Mouse (Mus musculus) spleen, postnatal 14 days (tissue): ENCODE measurements around the gene Rnase12.
A peak's percentile ranks its signal among the peaks of the same experiment; 100 is the strongest.

Experiments used
- DNase-seq, 2 experiments: peaks; one replicate each; pipeline ENCODE4 v3.0.0; 2021 to 2022; ENCODE audit warnings: low spot score in 2 of 2

Gene Rnase12

DNA sequence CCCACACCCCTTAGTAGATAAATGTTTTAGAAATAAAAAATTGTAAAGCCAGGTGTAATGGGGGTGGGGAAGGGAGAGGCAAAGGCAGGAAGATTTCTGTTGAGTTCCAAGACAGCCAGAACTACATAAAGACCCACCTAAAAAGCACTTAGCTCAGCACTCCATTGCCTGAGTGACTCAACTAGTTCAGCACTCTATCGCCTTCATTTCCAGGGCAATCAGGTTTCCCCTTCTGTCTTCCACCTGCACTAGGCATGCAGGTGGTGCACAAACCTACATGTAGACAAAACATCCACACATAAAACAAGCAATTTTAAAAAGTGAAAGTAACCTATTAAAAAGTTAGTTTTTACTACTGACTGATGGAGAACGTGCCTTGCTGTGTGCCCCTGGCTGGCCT, 27.6 kb upstream of the Rnase12 start:
- DNase-seq: no peak

DNA sequence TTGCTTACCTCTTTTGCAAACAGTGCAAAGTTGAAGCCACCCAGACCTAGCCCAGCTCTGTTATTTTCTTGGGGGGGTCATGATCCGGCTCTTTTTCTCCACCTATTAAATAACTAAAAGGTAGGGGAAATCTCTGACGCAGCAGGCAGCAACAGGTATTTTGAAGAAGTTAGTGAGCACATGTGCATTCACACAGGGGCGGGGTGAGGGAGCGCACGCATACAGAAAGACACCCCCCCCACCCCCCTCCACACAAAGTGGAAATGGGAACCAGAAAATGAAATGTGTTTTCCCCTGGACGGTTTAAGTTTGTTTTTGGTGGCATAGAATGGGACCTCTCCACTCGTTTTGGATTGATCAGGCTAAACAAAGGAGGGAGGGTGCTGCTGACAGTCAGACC, 26.3 kb upstream of the Rnase12 start:
- DNase-seq: no peak

DNA sequence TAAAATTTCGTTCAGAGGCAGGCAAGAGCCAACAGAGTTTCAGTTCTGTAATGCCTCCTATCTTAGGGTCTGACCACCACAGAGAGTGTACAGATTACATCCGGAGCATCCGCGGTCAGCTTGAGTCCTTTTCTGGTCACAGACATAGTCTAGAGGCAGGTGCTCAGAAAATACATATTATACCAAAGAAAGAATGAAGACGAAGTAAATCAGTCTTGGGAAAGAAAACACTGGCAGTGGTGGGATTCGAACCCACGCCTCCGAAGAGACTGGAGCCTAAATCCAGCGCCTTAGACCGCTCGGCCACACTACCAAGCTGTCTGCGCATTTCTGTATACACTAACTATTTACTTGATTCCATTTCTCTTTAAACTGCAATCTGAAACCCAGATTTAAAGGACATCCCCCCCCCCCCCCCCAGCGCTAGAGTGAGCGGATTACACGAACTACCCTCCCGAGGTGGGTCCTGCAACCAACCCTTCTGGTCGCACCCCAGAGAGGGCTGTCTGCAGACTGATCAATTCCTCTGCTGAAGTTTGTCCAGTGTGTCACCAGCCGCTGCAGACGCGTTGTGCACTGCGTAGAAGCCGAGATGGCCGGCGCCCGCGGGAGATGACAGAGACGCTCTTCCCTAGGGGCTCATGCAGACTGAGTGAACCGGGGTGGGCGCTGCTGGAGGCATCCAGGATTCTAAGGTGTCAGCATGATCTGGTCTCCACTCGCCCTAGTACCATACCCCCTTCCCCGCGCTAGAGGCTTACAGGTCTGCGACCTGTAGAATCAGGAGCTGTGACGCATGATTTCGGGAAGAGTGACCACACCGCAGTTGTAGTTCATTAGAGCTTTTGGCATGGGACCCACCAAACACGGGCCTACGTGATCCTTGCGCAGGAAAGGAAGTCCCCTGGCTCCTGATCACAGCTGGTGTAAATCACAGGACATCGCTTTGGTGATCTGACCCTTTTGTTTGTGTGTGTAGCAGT, 25.4 kb upstream of the Rnase12 start:
- peak; percentile 25 to 50 for DNase-seq

DNA sequence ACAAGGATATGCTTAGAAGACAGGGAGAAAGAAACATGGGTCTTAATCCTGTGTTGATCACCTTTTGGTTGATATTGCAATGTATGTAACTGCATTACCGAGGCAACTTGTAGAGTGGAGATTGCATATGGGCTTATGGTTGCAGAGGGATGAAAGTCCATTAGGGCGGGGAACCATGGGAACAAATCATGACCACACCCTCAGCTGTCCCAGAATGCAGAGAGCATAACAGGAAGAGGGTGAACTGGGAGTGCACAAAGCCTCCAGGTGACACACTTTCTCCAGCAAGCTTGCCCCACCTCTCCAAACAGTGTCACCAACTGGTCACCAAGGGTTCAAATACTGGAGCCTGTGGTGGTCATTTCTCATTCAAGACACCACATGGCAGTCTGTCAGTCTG, 23.6 kb upstream of the Rnase12 start:
- no peak for DNase-seq

DNA sequence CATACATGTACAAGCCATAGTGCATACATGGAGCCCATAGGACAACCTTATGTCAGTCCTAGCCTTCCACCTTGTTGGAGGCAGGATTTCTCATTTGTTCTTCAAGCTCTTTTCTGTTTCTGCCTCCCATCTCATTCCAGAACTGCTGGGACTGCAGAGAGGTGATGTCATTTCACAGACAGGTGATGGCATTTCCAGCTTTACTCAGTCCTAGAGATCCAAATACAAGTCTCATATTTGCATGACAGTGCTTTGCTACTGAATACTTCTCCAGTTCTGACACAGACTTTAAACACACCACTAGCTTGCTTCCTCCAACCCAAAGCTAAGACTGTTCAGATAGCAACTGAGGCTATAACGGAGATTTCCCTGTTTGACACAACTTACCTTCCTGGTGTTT, 21.7 kb upstream of the Rnase12 start:
- no peak for DNase-seq

DNA sequence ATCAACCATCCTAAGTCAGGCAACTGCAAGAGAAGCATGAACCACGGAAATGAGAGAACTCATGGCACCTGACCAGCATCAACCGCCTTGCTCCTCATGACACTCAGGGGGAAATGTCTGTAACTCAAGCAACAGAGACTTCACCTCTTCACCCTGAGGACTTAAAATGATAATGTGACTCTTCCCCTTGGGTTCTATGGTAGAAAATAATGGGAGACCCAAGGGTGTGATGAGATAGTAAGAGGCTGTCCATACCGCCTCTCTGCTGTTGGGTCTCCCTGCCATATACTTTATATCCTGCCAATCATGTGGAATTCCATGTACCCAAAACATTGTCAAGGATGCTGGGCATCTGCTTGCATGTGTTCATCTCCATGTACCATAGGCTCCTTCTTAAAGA, 16.9 kb upstream of the Rnase12 start, which contains the start of gene Olfr750:
Gene Olfr750 (minus strand): TSS at position 101 of the 400 bp plus-strand sequence.
- no peak for DNase-seq

DNA sequence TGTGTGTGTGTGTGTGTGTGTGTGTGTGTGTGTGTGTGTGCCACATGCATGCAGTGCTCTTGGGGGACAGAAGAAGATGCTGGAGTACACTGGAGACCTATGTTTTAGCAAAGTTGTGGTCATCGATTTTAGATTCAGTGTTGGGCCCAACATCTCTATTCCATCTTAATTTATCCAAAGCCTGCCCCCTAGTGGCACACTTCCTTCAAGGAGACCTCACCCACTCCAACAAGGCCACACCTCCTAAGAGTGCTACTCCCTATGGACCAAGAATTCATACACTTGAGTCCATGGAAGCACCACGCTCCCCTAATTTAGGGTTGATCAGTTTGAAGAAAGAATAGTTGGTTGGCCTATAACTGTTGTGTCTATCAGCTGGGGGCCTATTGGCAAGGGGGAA, 12.2 kb upstream of the Rnase12 start:
- peak in 1 of 2 experiments; percentile 55 for DNase-seq

DNA sequence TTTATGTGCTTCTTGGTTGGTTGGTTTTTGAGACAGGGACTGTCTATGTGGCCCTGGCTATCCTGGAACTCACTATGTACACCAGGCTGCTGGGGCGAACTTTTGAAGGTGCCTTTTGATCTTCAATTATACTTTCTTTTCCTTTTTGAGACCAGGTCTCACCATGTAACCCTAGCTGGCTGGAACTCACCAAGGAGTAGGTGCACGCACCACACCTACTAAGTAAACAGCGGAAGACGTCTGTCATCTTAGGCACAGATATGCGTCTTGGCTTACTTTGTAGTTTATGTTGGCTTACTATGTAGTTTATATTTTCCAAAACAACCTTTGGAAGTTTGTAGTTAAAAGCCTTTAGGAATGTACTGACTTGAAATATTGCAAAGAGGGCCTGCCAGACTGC, 11.5 kb upstream of the Rnase12 start:
- no peak for DNase-seq

DNA sequence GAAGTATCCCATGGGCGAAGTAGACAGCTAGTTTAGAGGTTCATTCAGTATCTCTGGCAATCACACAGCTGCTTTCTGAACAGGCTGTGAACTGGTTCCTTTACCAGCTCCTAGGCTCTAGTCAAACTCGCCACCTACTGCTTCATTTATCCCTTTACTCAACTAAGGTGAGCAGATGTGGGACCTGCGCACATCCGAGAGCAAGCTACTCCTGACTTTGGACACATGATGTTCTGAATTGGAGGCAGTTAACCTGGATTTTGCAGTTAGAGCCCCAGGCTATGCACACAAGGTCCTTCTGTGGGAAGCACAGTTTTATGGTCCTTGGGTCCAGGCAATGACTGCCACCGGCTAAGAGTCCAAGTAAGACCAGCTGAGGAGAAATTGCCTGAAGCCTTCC, 3.3 kb upstream of the Rnase12 start:
- DNase-seq: no peak

DNA sequence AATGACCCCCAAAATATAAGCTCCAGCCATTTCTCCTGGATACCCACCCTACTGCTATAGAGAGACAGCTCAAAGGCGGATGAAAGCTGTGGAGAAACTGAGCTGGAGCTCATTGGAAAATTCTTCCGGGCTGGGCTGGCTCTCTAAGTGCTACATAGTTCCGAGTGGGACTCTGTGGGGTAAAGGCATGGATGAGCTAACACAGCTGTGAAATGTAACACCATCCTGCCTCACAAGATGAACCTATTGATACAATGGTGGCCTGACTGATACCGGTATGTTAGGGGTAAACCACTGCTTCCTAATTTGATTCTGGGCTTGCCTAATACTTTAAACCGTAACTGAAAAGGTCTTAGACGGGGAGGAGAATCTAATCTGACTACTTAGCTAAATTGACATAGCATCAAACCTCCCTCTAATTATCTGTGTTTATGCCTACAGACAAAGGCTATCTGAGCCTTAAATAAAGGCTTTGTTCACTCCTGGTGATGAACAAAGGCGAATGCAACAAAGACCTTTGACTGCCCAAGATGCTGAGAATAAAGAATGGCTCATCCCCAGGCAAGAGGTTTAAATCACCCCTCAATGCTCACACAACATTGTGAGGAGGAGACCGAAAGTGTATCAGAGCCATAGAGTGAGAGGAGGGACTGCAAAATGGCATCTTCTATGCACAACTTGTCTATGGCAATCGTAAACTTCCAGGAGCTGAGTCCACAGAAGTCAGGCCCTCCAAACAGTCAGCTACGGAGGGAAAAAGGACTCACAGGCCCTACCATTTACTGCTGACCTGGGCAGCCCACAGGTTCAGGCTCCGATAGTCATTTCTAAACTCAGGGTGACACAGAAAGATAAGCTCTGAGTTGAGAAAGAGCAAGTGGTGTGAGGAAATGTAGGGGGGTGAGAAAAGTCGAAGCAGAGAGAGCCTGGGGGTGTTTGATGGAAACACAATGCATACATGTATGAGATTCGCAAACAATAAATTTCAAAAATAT, 2.9 kb downstream of the Rnase12 start:
- DNase-seq: no peak

DNA sequence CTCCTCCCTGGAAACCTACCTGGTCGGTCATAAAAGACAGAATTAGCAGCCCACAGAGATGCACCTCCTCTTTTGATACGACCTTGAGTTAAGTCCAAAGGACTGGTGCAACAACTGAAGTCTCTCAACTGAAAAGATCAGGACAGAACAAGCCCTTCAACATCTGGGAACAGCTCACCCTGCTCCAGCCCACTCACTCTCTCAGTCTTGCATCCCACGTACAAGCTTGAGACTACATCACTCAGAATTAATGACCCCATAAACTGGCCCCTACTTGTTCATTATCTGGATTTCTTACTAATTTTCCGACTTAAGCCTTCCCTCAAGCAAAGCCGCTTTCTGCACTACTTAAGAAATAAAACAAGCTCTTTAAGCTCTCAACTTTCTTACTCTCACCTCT, 4.3 kb downstream of the Rnase12 start:
- no peak for DNase-seq

DNA sequence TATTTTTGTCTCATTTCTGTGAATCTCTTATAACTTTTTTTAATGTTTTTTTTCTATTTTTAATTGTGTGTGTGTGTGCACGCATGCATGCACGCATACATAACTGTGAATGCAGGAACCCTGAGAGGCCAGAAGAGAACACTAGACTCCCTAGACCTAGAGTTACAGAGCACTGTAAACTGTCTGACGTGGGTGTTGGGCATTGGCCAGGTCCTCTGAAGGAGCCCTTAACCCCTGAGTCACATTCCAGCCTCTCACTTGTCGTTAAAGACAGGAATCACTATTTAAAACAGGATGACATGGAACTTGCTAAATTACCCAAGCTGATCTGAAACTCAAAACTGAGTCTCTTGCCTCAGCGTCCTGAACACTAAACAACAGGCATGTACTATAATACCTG, 5.5 kb downstream of the Rnase12 start:
- DNase-seq: no peak

DNA sequence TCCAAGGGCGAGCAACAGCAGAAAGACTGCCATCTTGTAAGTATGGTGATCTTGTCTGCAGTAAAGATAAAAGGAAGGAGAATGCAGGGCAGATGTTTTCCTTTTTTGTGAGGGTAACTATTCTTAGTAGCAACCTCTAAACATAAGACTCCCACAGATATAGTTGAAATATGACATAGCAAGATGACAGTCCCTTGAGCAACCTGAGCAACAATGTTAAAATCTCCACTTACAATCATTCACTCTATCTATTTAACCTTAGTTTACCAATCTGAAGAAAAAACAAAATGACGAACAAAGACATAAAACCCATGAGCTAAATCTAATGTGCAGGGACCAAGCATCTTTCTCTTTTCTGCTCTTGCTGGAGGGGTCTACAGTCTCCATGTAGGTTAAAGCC, 7.4 kb downstream of the Rnase12 start, which contains the start of gene Rnase11:
Gene Rnase11 (minus strand): TSS at position 101 of the 400 bp plus-strand sequence.
- DNase-seq: no peak

DNA sequence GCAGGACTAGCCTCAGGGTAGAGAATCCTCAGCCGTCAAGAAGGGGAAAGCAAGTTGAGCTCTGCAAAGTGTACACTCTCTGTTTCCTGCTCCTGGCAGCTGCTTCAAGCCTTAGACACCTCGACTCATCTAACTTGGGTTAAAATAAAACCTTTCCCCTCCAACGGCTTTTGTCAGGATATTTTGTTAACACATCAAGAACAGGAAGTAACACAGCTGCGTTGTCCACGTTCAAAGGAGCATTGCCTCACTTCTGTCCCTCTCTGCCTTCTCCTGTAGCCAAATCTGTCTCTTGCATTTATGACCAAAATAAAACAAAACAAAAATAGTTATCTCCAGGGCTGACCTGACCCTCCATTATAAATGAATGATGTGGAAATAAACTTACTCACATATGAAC, 9.6 kb downstream of the Rnase12 start:
- no peak for DNase-seq

DNA sequence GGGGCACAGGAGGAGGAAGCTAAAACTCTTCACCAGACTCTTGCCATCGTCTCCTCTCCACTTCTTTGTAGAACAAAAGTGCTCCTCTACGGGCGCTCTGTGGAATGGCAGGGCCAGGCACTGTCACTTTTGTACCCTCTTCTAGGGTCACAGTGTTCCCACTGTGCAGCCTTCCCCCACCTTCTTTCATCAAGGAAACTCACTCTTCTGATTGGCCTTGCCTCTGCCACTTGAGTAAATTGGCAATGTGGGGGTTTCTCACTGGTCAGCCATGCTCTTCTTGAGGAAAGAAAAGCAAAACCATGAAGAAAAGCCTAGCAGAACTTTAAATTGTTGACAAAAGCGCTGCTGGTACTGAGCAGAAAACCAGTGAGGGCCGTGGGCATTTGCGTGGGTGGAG, 15.7 kb downstream of the Rnase12 start, which contains the start of gene Rnase9:
Gene Rnase9 (minus strand): TSS at position 101 of the 400 bp plus-strand sequence.
- DNase-seq: no peak

DNA sequence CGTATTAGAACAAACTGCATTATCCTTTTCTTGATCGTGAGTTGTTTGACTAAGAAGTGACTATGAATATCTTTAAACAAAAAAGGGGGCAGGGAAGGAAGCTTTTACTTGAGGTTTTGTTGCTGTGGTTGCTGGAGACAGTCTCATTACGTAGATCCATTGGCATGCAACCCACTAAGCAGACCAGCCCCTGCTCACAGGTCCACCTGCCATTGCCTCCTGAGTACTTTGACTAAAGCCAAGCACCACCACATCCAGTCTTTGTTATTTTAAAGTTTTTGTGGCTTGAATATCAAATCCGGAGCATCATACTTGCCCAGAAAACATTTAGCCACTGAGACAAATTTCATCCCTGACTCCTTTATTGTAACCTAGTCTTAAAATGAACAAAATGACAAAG, 21.2 kb downstream of the Rnase12 start:
- DNase-seq: no peak

DNA sequence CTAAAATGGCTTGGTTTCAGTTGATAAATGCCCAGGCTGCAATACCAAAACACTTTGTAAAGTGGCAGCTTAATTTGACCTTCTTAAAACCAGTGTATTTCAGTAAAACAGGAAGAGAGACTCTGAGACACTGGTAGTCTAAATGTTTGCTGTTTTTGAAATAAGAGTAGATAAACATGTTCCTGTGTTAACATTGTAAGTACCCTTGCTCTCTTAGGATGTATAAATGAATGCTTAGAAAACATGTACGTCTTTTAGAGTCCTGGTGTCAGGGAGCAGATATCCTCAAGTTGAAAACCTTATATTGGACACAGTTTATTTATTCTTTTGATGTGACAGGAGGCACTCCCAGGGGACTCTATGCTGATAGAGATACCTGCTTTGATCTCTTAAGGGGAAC, 22.3 kb downstream of the Rnase12 start:
- DNase-seq: no peak

DNA sequence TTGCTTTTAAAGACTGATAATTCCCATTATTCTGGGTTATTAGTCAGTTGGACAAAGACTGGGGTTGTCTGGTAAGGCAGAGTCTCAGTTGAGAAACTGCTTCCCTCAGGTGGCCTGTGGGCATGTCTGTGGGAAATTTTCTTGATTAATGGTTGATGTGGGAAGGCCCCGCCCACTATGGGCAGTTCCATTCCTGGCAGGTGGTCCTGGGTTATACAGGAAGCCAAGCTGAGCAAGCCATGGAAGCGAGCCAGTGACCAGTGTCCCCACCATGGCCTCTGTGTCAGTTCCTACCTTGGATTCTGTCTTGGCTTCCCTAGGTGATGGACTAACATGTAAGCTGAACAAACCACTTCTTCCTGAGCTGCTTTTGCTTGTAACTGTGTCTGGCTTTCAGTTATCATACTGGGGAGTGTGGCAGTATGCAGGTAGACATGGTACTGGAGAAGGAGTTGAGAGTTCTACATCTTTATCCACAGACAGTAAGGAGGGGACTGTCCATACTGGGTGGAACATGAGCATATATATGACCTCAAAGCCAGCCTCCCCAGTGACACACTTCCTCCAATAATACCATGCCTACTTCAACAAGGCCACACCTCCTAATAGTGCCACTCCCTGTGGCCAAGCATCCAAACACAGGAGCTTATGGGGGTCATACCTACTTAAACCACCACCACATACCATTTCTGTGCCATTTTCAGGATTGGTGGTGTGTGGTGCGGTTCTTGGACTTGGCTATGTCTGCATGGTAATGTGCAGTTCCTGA, 29.9 kb downstream of the Rnase12 start:
- no peak for DNase-seq

DNA sequence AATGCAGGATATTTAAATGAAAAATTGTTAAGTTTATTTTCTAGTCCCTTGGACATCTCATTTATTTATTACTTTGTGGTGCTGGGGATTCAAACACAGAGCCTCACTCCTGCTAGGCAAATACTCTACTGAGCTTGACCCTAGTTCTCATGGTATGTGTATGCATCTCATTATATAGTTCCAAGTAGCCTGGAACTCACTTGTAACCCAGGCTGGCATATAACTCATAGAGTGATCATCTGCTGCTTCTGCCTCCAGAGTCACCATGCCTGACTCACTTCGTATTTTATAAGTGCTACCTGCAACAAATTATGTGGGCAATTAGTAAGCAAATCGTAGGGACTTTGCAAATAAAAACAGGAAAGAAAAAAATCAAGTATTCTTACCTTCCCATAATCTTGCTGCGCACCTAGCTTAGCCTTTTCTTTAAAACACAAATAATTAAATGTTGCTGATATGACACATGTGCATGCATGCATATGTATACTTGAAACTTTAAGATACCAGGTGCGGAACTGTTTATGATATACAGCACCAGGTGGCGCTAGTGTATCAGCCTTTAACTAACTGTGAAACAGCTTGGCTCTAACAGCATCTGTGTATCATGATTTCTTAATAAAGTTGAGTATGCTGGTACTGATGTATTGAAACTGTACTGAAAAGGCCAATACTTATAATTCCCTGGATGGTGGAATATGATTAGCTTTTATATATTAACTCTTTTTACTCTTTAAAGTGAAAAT, 30.9 kb downstream of the Rnase12 start:
- DNase-seq: peak; percentile 25 to 66

DNA sequence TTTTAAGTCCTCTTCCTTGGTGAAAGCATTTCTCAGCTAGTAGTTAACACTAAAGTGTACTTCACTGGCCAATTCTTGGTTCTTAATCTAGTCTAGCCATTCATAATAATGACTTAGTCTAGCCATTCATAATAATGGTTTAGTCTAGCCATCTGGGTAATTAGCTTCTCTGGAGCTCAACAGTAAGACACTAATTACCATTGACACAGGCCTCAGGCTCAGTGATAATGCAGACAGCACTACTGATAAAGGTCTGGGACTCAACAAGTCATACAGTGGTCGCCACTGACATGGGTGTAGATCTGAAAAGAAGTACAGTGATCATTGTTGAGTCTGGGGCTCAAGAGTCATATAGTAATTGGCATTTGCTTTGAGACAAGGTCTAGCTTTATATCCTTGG, 32.6 kb downstream of the Rnase12 start:
- DNase-seq: no peak

DNA sequence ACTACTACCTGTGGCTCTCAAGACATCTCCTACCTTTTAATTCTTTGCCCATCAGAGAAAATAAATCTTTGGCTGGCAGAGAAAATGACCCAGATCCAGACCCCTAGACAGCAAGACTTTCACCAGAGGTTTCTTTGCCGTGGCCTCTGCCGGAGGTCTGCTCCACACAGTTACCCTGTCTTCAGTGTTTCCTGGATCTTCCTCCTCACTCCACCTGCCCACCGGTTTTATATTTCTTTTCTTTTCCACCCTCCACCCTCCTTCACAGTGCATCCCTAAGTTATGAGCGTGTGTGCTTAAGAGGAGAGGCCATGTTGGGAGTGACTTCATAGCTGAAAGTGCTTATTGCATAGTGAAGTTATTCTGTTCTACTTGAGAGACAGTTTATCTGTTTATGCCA, 34.0 kb downstream of the Rnase12 start:
- DNase-seq: no peak
